Mouse (Mus musculus): ENCODE data around the gene Kcnk3. TPM values are rescaled to one million over a fixed set of nuclear protein-coding genes. Genes with fewer than 3 reads are reported as not detected.

Kcnk3 gene
- total RNA-seq, 1 experiment from 2014 or later: 0.10 TPM

- ATAC-seq (replicated peaks; ENCODE audit: insufficient number of reproducible peaks, low FRiP score, low TSS enrichment, poor library complexity, severe bottlenecking): no peak
Measured at GRCm38 (mm10) chr5:30624311-30624710, 36.3 kb downstream of the Kcnk3 start.

GRCm38 (mm10) chr5:30624908-30625307, 36.9 kb downstream of the Kcnk3 start:
- no peak for ATAC-seq (replicated peaks; ENCODE audit: insufficient number of reproducible peaks, low FRiP score, low TSS enrichment, poor library complexity, severe bottlenecking)

DNA sequence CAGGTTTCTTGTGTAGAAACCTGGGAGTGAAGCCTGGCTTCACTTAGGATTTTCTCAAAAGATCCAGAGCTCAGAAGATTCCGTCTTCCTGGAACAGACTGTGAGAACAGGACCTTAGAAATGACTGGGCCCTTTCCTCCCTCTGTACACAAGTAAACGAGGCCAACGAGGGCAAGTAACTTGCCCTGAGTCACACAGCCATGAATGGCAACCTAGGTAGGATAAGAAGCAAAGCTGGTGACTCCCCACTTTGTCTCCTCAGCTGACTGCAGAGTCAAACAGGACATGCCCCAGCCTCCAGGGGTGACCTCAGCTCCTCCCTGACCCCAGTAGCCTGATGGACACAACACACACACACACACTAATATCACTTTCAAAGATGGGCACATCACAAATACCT, 37.4 kb downstream of the Kcnk3 start:
- no peak for ATAC-seq (replicated peaks; ENCODE audit: insufficient number of reproducible peaks, low FRiP score, low TSS enrichment, poor library complexity, severe bottlenecking)

- ATAC-seq (replicated peaks; ENCODE audit: insufficient number of reproducible peaks, low FRiP score, low TSS enrichment, poor library complexity, severe bottlenecking): no peak
Measured at GRCm38 (mm10) chr5:30626331-30627105, 38.5 kb downstream of the Kcnk3 start.

- no peak for ATAC-seq (replicated peaks; ENCODE audit: insufficient number of reproducible peaks, low FRiP score, low TSS enrichment, poor library complexity, severe bottlenecking)
Measured at GRCm38 (mm10) chr5:30628511-30628910, 40.5 kb downstream of the Kcnk3 start.

DNA sequence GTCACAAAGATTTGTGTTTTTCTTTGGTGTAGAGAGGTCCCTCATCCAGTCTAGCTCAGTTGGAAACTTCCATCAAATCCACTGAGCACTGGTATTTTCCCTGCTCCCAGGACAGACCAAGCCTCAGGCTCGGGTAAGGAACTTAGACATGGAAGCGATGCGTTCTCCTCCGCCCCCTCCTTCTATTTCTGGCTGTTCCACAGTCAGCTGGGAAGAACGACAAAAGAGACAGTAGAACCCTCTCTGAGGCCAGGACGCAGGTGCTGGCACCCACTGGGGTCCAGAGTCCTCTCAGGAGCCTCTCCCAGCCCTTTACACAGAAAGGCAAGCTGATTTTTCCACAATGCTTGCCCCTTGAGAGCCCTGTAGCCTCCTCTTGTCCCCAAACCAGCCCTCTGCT, 42.4 kb downstream of the Kcnk3 start:
- no peak for ATAC-seq (replicated peaks; ENCODE audit: insufficient number of reproducible peaks, low FRiP score, low TSS enrichment, poor library complexity, severe bottlenecking)

GRCm38 (mm10) chr5:30632134-30632533, 44.2 kb downstream of the Kcnk3 start:
- ATAC-seq (replicated peaks; ENCODE audit: insufficient number of reproducible peaks, low FRiP score, low TSS enrichment, poor library complexity, severe bottlenecking): no peak

DNA sequence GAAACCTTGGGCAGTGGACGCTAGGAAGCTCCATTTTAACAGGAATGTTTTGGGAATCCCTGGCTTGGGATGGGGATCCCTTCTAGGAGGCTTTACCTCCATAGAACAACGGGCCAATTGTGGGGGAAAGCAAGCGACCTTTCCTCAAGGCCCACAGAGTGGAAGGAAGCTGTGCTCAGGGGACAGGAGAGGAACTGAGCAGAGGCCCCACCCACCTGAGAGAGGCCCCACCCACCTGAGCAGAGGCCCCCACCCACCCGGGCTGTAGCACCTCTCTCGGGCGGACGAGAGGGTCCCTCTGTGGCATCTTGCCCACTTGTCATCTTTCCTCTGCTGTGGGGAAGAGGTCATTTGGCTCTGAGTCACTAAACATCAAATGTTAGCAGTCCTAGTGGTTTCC, 49.0 kb downstream of the Kcnk3 start:
- no peak for ATAC-seq (replicated peaks; ENCODE audit: insufficient number of reproducible peaks, low FRiP score, low TSS enrichment, poor library complexity, severe bottlenecking)

DNA sequence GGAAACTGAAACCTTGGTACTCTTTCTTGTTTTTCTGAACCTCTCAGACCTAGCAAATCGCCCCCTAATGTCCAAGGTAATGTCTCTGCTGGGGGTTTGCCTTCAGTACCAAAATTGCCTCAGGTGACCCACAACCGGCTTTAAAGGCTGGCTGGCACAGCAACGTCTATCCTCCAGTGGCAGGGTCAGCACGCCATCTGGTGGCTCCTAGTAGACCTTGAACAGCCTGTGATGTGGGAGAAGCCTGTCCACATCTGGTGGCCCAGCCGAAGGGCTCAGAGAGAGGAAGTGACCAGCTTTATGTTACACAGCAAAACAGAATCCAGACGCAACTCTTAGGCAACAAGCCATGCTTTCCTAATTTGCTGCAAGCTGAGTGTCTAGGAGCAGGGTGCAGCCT, 50.1 kb downstream of the Kcnk3 start:
- ATAC-seq (replicated peaks; ENCODE audit: insufficient number of reproducible peaks, low FRiP score, low TSS enrichment, poor library complexity, severe bottlenecking): peak; percentile 89

- ATAC-seq (replicated peaks; ENCODE audit: insufficient number of reproducible peaks, low FRiP score, low TSS enrichment, poor library complexity, severe bottlenecking): no peak
Measured at GRCm38 (mm10) chr5:30643477-30644179, 55.7 kb downstream of the Kcnk3 start.

DNA sequence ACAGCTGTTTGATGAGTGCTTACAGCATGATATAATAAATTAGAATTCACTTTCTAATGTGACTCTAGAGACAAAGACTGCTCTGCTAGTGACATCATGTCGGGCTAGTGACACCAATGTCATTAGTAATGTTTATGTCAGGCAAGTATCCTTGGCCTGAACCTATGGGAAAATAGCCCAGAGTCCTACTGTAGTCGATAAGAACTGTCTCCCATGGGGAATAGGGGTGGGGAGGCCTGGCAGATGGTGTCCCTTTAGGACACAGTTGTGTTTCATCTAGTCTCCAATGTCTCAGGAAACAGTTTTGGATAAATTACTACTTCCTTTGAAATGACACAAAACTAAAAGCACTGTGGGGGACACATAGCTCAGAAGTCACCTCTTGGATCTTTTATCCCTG, 58.1 kb downstream of the Kcnk3 start:
- ATAC-seq (replicated peaks; ENCODE audit: insufficient number of reproducible peaks, low FRiP score, low TSS enrichment, poor library complexity, severe bottlenecking): no peak

DNA sequence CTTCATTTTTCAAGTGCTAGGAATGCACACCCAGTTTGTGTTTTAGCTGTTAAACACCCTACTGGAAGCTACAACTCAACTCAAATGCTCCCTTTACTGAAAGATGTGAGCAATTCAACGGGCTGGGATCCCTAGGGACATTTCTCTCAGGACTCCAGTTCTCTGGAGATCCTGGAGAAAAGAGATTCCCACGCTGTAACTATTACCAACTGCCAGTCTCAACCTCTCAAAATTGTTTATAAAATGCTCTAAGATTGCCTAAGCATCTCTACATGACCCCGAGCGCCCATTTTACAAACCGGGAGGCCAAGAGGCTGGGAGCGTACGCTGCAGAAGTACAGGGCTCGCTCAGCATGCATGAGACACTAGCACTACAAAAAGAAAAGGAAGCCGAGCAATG, 59.4 kb downstream of the Kcnk3 start:
- no peak for ATAC-seq (replicated peaks; ENCODE audit: insufficient number of reproducible peaks, low FRiP score, low TSS enrichment, poor library complexity, severe bottlenecking)

- ATAC-seq (replicated peaks; ENCODE audit: insufficient number of reproducible peaks, low FRiP score, low TSS enrichment, poor library complexity, severe bottlenecking): peak; percentile 74
Measured at GRCm38 (mm10) chr5:30647815-30648560, 60.0 kb downstream of the Kcnk3 start, which contains the start of gene Slc35f6. Gene Slc35f6, plus strand, starts transcription at chr5:30647933.

DNA sequence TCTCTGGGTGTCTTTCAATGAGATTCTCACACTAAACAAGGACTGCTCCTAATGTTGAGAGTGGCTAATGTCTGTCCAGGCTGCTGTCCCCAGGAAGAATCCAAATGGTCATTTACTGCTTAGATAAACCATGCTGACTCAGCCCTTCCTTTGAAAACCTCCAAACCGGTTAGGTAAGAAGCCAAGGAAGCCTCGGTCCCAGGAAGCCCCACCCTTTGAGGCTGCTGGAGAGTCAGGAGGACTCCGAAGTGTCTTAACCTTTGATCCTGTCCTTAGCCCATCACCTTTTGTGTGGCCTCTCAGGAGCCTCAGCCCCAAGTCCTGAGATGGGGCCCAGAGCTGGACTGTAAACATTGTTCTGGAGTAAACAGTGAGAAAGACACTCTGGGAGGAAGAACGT, 61.6 kb downstream of the Kcnk3 start:
- ATAC-seq (replicated peaks; ENCODE audit: insufficient number of reproducible peaks, low FRiP score, low TSS enrichment, poor library complexity, severe bottlenecking): no peak

DNA sequence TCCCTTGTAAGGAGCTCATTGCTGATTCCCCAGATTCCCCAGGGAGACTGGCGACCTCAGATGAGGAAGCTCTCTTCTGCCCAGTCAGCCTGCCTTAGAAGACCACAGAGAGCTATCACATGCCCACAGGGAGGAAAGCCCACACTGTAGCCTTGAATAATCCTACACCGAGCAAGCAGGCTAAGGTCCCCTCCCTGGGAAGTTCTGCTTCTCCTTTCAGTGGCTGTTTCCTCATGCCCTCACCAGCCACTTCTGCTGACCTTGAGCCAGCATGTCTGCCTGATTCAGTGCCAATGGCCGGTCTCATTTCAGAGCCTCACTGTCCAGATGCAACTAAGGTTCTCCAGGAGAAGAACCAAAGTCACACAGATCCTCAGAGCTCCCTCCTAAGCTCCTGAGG, 62.8 kb downstream of the Kcnk3 start:
- peak; percentile 69 for ATAC-seq (replicated peaks; ENCODE audit: insufficient number of reproducible peaks, low FRiP score, low TSS enrichment, poor library complexity, severe bottlenecking)

GRCm38 (mm10) chr5:30651554-30651953, 63.6 kb downstream of the Kcnk3 start:
- ATAC-seq (replicated peaks; ENCODE audit: insufficient number of reproducible peaks, low FRiP score, low TSS enrichment, poor library complexity, severe bottlenecking): no peak

DNA sequence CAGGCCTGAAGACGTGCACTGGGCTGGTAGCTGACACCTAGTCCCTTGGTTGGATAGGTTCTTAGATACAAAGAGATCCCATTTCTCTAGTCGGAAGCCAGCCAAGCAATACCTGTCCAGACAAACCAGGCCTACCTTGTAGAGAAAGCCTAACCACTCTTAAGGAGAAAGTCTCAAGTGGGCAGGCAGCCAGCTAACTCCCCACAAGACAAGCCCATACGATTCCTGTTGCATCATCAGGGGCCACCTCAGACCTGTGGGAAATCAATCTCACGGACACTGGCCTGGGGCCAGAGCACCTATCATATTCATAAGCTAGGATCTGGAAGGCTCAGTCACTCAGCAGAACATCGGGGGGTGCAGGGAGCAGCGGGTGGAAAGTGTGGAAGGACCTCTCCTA, 65.3 kb downstream of the Kcnk3 start:
- ATAC-seq (replicated peaks; ENCODE audit: insufficient number of reproducible peaks, low FRiP score, low TSS enrichment, poor library complexity, severe bottlenecking): no peak

DNA sequence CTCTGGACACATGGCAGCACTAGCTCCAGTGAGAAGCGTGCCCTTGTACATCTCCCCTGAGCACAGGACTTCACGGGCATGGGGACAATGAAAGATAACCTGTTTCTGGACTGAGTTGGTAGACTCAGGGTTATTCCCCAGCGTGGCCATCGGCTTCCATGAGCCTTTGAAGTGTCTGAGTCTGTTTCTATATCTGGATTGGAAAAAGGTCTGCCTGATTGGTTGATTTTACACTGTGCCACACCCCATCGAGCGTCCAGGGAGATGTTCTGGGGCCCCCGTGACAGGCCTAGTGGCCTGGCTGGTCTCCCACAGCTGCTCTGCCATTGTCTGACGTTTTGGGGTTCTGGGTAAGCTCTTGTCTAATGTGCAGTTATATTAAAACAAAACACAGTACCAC, 67.1 kb downstream of the Kcnk3 start:
- ATAC-seq (replicated peaks; ENCODE audit: insufficient number of reproducible peaks, low FRiP score, low TSS enrichment, poor library complexity, severe bottlenecking): no peak

DNA sequence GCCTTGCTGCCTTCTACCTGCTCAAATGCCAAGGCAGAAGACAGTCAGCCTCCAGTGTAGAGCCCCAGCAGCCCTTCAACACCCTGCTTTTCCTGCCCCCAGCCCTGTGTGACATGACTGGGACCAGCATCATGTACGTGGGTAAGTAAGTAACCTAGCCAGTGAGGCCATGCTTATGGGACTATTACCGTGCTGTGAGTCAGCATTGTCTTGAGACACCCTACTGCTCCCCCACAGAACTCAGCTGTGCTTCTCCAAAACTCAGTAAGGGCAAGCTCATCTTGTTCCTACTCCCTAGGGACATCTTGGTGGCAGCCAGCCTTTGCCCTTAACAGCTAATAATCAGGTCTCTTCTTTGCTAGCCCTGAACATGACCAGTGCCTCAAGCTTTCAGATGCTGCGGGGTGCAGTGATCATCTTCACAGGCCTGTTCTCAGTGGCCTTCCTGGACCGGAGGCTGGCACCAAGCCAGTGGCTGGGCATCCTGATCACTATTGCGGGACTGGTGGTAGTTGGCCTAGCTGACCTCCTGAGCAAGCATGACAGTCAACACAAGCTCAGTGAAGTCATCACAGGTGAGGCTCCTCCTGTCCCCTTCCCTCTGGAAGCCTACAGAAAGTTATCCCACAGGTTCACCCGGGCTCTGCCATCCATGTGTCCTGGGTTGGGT, 67.7 kb downstream of the Kcnk3 start:
- ATAC-seq (replicated peaks; ENCODE audit: insufficient number of reproducible peaks, low FRiP score, low TSS enrichment, poor library complexity, severe bottlenecking): no peak

All from monocyte, adult 5-6 weeks (primary cell).